Mouse (Mus musculus): ENCODE results near the gene Sdhd. TPM values are rescaled to one million over a fixed set of nuclear protein-coding genes. Genes with fewer than 3 reads are reported as not detected.
"Not testable (repeated sequence)": the region's sequence is repeated elsewhere in the genome, so short reads cannot be mapped to it uniquely, and the experiment has no call there.

Sdhd gene
- polyA plus RNA-seq (2015; fragmentation: Nextera tagmentation; extraction: Ambion mirVana), result 209 and 210 TPM in 2 replicates

DNA sequence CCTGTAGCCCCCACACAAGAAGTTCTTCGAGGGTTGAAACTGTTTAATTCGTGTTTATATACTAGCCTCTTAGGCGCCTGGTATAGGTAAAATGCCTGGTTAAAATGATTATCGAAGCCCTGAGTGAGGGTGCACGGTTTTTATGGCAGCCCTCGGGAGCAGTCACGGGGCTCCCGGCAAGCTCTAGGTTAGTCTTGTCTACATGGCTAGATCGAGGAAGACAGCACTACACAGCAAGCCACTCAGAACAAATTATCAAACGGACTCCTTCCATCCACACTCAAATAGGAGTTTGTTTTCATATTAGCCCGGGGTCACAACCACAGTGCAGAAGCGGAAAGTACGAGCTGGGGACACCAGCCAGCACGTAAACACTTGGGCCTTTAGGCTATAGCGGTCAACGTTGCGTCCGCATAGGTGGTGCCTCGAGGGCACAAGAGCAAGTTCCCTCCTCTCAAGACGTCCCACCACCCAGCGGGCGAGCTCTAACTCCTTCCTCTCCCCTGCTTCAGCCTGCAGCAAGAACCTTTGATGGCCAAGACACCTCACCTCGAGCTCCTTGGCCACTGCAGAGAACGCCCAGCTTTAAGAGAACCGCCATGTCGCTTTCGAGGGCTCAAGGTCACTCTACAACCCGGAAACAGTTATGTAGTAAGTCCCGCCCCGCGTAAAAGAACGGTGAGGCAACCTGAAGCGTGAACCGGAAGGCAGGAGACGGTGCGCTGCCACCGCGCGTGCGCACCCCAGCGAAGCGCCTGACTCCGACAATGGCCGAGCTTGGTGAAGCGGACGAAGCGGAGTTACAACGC is at the start of gene Sdhd, which contains the start of gene Timm8b:
Gene Sdhd, minus strand, starts transcription at position 624 of the 809 bp plus-strand sequence.
Gene Timm8b, plus strand, starts transcription at position 722 of the 809 bp plus-strand sequence.
- H3K9me3 ChIP-seq, result no peaks in the 10 kb centered on the region
- H3K4me3 ChIP-seq (replicated peaks), result peak within 1 kb of the TSS; percentile 91
- peak within 1 kb of the TSS; percentile 92 for H3K9ac ChIP-seq (replicated peaks)
- peak; percentile 98 for ATAC-seq
- 1% methylated on average over 48 of the region's 48 CpGs for WGBS
- H3K36me3 ChIP-seq, result peaks cover 44% of the 10 kb centered on the region
- H3K27me3 ChIP-seq, result no peaks in the 10 kb centered on the region
- peak within 1 kb of the TSS; percentile 97 for H3K4me2 ChIP-seq (replicated peaks)
- peaks cover 34% of the 10 kb centered on the region for H3K4me1 ChIP-seq (replicated peaks)
- H3K27ac ChIP-seq, result peak within 1 kb of the TSS; percentile 87

DNA sequence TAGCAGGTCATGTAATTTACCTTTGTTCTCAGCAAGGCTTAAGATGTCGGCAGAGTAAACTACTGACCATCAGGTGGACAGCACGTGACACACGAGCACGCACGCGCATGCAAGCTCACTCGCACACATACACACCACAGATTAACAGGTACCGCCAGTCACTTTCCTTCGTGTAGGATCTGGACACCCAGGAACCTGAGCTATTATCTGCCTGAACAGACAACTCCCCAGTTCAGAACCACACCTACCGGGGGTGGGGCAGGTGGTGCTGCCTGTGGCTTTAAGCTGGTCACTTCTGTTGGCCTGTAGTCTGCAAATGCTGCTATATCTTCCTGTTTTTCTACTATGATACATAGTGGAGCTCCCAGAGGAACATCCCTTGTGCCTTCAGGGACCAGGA is 46.9 kb upstream of the Sdhd start:
- H3K4me3 ChIP-seq (replicated peaks), result no peak overlapping the region
- no peaks in the 10 kb centered on the region for H3K4me1 ChIP-seq (replicated peaks)
- no peak for ATAC-seq
- H3K36me3 ChIP-seq, result peaks cover 94% of the 10 kb centered on the region
- no peaks in the 10 kb centered on the region for H3K27me3 ChIP-seq
- no peak overlapping the region for H3K4me2 ChIP-seq (replicated peaks)
- no peak overlapping the region for H3K27ac ChIP-seq
- H3K9ac ChIP-seq (replicated peaks), result no peak overlapping the region
- no peaks in the 10 kb centered on the region for H3K9me3 ChIP-seq
- WGBS, result 96% methylated on average over 10 of the region's 10 CpGs

GRCm38 (mm10) chr9:50646826-50647370 is 43.3 kb upstream of the Sdhd start:
- peaks cover 93% of the 10 kb centered on the region for H3K36me3 ChIP-seq

GRCm38 (mm10) chr9:50634270-50634669 is 30.7 kb upstream of the Sdhd start:
- no peak overlapping the region for H3K4me3 ChIP-seq (replicated peaks)
- H3K9ac ChIP-seq (replicated peaks), result no peak overlapping the region
- no peak for ATAC-seq
- no peaks in the 10 kb centered on the region for H3K4me1 ChIP-seq (replicated peaks)
- no peaks in the 10 kb centered on the region for H3K9me3 ChIP-seq
- WGBS, result 95% methylated on average over 11 of the region's 11 CpGs
- H3K27ac ChIP-seq, result no peak overlapping the region
- H3K36me3 ChIP-seq, result peaks cover 58% of the 10 kb centered on the region
- no peaks in the 10 kb centered on the region for H3K27me3 ChIP-seq
- H3K4me2 ChIP-seq (replicated peaks), result no peak overlapping the region

More at GRCm38 (mm10) chr9:50646826-50647370, 43.3 kb upstream of the Sdhd start:
- Histone ChIP-seq H3K4me2 (replicated peaks) (no peak overlapping the region), H3K9me3 (no peaks in the 10 kb centered on the region), H3K9ac (replicated peaks) (no peak overlapping the region), H3K27ac (no peak overlapping the region), H3K4me3 (replicated peaks) (no peak overlapping the region), H3K4me1 (replicated peaks) (no peaks in the 10 kb centered on the region), H3K27me3 (no peaks in the 10 kb centered on the region)
- no peak for ATAC-seq
- 80% methylated on average over 10 of the region's 10 CpGs for WGBS

- no peaks in the 10 kb centered on the region for H3K27me3 ChIP-seq
- H3K4me1 ChIP-seq (replicated peaks), result no peaks in the 10 kb centered on the region
- H3K36me3 ChIP-seq, result peaks cover 46% of the 10 kb centered on the region
- H3K27ac ChIP-seq, result no peak overlapping the region
- H3K4me3 ChIP-seq (replicated peaks), result no peak overlapping the region
- H3K4me2 ChIP-seq (replicated peaks), result no peak overlapping the region
- WGBS, result 72% methylated on average over 2 of the region's 2 CpGs
- H3K9ac ChIP-seq (replicated peaks), result no peak overlapping the region
- H3K9me3 ChIP-seq, result no peaks in the 10 kb centered on the region
- ATAC-seq, result no peak
Observed at GRCm38 (mm10) chr9:50633059-50633458, 29.4 kb upstream of the Sdhd start.

DNA sequence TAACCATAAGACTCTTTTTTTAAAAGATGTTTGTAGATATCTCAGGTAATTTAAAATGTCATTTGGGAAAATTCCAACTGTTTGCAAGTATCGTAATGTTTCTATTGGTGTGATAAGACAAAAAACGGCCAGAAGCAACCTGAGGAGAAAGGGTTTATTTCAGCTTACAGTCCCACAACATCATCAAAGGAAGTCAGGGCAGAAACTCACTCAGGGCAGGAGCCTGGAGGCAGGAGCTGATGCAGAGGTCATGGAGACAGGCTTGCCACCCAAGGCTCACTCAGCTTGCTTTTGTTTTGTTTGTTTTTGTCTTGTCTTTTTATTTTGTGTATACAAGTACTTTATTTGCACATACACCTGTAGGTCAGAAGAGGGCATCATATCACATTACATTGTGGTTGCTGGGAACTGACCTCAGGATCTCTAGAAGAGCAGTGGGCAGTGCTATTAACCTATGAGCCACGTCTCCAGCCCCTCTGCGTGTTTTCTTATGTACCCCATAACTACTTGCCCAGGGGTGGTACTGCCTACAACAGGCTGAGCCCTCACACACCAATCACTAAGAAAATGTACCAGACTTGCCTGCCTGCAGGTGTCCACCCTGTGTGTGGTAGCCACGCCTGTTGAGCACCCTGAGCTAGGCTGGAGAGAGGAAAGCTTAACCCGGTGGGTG is 28.5 kb upstream of the Sdhd start:
- peaks cover 40% of the 10 kb centered on the region for H3K36me3 ChIP-seq
- no peaks in the 10 kb centered on the region for H3K4me1 ChIP-seq (replicated peaks)
- no peak overlapping the region for H3K4me3 ChIP-seq (replicated peaks)
- no peaks in the 10 kb centered on the region for H3K9me3 ChIP-seq
- no peak overlapping the region for H3K27ac ChIP-seq
- no peak overlapping the region for H3K9ac ChIP-seq (replicated peaks)
- H3K4me2 ChIP-seq (replicated peaks), result no peak overlapping the region
- no peaks in the 10 kb centered on the region for H3K27me3 ChIP-seq
- ATAC-seq, result no peak
- 89% methylated on average over 6 of the region's 6 CpGs for WGBS

DNA sequence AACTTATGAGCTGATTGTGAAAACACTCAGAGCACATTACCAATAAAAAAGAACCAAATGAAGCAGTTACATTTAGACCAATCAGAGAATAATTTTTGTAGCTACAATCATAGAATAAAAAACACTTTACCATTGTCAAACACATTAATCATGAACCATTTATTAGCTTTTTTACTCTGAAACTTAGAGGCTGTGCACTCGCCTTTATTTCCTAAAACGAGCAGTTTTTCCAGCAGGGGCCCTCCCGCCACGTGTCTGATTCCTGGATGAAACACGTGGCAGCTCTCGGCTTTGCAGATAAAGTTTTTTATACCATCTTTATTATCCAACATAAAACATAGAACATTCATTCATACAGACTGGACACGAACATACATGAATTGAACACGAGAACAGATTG is 27.3 kb upstream of the Sdhd start:
- H3K36me3 ChIP-seq, result peaks cover 31% of the 10 kb centered on the region
- H3K27ac ChIP-seq; H3K9ac ChIP-seq (replicated peaks); H3K4me2 ChIP-seq (replicated peaks); H3K4me1 ChIP-seq (replicated peaks); ATAC-seq; H3K4me3 ChIP-seq (replicated peaks); H3K27me3 ChIP-seq; H3K9me3 ChIP-seq: not testable (repeated sequence)
- 91% methylated on average over 6 of the region's 8 CpGs for WGBS

DNA sequence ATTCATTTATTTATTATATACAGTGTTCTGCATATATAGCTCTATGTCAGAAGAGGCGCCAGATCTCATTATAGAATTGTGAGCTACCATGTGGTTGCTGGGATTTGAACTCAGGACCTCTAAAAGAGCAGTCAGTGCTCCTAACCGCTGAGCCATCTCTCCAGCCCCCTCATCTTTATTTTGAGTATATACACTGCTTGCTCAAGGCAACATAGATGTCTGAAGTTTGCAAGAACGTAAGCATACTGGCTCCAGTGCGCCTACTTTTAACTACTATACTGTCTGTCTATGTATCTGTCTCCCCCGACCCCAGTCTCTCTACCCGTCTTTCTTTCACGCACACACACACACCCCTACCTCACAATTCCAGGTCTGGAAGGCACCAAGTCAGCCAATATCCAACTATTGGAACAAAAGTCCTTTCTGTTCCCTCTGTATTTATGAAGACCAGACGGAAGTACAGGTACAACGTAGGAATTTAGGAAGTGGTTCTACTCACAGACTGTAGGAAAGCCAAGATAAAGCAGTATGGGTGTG is 14.2 kb upstream of the Sdhd start:
- Histone ChIP-seq H3K9me3 (no peaks in the 10 kb centered on the region), H3K4me3 (replicated peaks) (peak overlapping the region; percentile 100), H3K36me3 (peaks cover 24% of the 10 kb centered on the region), H3K4me2 (replicated peaks) (peak overlapping the region; percentile 95), H3K27ac (no peak overlapping the region), H3K27me3 (no peaks in the 10 kb centered on the region), H3K9ac (replicated peaks) (no peak overlapping the region), H3K4me1 (replicated peaks) (peaks cover 26% of the 10 kb centered on the region)
- ATAC-seq, result 0 out of 2 replicates have a peak, but pooled peaks have one; percentile 3
- WGBS, result 62% methylated on average over 9 of the region's 9 CpGs

GRCm38 (mm10) chr9:50616766-50617603 is 13.4 kb upstream of the Sdhd start, which contains the start of the genes Pih1d2 and Nkapd1:
Pih1d2 (plus strand) TSS chr9:50617321.
Nkapd1 (minus strand) TSS chr9:50617464.
- Histone ChIP-seq H3K9me3 (no peaks in the 10 kb centered on the region), H3K27me3 (no peaks in the 10 kb centered on the region), H3K27ac (peak within 1 kb of the TSS; percentile 95), H3K4me1 (replicated peaks) (peaks cover 26% of the 10 kb centered on the region), H3K4me3 (replicated peaks) (peak within 1 kb of the TSS; percentile 100), H3K4me2 (replicated peaks) (peak within 1 kb of the TSS; percentile 95), H3K36me3 (peaks cover 33% of the 10 kb centered on the region), H3K9ac (replicated peaks) (peak within 1 kb of the TSS; percentile 94)
- peak; percentile 97 for ATAC-seq
- WGBS, result under 1% methylated on average over 64 of the region's 81 CpGs

DNA sequence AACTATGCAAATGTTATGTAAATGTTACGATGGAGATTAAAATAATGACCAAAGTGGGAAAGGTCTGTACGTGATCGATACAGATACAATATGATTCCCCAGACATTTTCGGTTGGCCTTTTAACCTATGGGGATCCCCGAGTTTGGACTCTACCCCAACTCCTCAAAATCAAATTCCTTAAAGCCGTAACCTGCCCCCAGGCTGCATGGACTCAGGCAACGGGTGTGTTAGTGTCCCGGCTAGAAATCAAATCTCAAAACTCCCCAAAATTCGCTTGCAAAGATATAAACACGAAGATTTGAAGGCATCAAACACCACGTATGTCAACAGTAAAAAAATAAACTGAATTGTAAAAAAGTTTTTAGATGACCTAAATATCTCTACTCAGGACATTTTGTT is 12.5 kb upstream of the Sdhd start:
- peak overlapping the region; percentile 100 for H3K4me3 ChIP-seq (replicated peaks)
- no peaks in the 10 kb centered on the region for H3K27me3 ChIP-seq
- H3K4me1 ChIP-seq (replicated peaks), result peaks cover 26% of the 10 kb centered on the region
- peak overlapping the region; percentile 94 for H3K9ac ChIP-seq (replicated peaks)
- H3K27ac ChIP-seq, result no peak overlapping the region
- H3K4me2 ChIP-seq (replicated peaks), result peak overlapping the region; percentile 95
- no peak for ATAC-seq
- H3K36me3 ChIP-seq, result peaks cover 39% of the 10 kb centered on the region
- H3K9me3 ChIP-seq, result no peaks in the 10 kb centered on the region
- 42% methylated on average over 11 of the region's 11 CpGs for WGBS

GRCm38 (mm10) chr9:50612115-50612514 is 8.5 kb upstream of the Sdhd start:
- H3K4me1 ChIP-seq (replicated peaks), result peaks cover 23% of the 10 kb centered on the region
- ATAC-seq, result no peak
- 90% methylated on average over 4 of the region's 4 CpGs for WGBS

More at GRCm38 (mm10) chr9:50612115-50612514, 8.5 kb upstream of the Sdhd start:
- Histone ChIP-seq H3K9ac (replicated peaks) (no peak overlapping the region), H3K9me3 (no peaks in the 10 kb centered on the region), H3K4me3 (replicated peaks) (no peak overlapping the region), H3K4me2 (replicated peaks) (no peak overlapping the region), H3K27ac (no peak overlapping the region), H3K36me3 (peaks cover 74% of the 10 kb centered on the region), H3K27me3 (no peaks in the 10 kb centered on the region)
